Mouse (Mus musculus): ENCODE results near the gene Ap3b2.
"Not testable (repeated sequence)": the region's sequence is repeated elsewhere in the genome, so short reads cannot be mapped to it uniquely, and the experiment has no call there.

The Ap3b2 gene

GRCm38 (mm10) chr7:81493331-81494021 is at the start of gene Ap3b2:
Gene Ap3b2 (minus strand): TSS chr7:81493925.
- peak; percentile 73 for DNase-seq (ENCODE audit: low spot score)

DNA sequence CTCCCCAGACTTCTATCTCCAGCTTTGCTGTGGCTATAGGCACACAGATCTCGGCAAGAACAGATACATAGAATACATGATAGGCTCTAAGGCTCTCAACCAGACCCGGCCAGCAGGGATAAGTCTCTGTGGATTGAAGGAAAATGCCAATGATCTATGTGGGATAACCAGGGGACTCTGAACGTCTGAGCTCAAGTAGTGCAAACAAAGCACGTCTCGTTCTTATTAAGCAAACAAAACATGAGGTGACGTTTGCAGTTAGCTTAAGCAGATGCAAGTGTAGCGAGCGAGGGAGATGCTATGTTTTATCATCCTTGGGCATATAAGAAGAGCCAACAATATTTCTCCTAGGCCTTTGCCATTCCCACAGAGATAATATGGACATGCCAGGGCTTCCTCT is 49.2 kb upstream of the Ap3b2 start:
- no peak for DNase-seq (ENCODE audit: low spot score)

- peak; percentile 56 for DNase-seq (ENCODE audit: low spot score)
Observed at GRCm38 (mm10) chr7:81541924-81542524, 48.3 kb upstream of the Ap3b2 start.

GRCm38 (mm10) chr7:81540999-81541398 is 47.3 kb upstream of the Ap3b2 start:
- DNase-seq (ENCODE audit: low spot score) = no peak

DNA sequence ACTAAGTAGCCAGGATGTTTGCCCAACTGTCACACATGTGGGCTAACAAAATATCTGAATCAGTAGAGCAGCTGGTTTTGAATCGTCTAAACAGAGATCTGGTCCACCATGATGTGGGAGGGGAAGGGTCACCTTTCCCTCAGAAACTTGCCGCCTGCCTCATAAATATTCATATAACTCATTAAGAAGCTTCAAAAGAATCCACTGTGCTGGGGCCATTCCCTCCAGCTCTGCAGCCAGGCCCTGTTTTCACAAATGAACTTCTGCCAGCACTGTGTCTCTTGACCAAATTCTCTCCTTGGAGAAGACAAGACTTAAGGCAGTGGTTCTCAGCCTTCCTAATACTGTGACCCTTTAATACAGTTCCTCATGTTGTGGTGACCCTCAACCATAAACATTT is 45.8 kb upstream of the Ap3b2 start:
- no peak for DNase-seq (ENCODE audit: low spot score)

GRCm38 (mm10) chr7:81538070-81538675 is 44.4 kb upstream of the Ap3b2 start:
- no peak for DNase-seq (ENCODE audit: low spot score)

DNA sequence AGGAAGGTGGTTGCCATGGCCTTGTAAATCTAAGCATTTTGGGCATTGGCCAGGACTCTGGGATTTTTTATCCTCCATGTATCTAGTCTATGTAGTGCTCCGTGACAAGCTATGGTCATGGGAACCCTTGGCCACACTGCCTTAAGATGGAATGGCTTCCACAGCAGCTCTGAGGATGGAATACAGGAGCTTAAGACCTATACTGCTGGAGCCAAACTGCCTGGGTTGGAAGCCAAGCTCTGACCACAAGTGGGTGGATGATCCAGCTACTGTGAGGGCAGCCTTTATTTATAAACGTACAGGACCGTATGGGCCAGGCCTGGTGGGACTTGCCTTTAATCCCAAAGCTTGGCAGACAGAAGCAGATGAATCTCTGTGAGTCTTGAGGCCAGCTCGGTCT is 42.8 kb upstream of the Ap3b2 start:
- DNase-seq (ENCODE audit: low spot score) = no peak

- no peak for DNase-seq (ENCODE audit: low spot score)
Observed at GRCm38 (mm10) chr7:81531462-81531861, 37.7 kb upstream of the Ap3b2 start.

- no peak for DNase-seq (ENCODE audit: low spot score)
Observed at GRCm38 (mm10) chr7:81528918-81529317, 35.2 kb upstream of the Ap3b2 start.

DNA sequence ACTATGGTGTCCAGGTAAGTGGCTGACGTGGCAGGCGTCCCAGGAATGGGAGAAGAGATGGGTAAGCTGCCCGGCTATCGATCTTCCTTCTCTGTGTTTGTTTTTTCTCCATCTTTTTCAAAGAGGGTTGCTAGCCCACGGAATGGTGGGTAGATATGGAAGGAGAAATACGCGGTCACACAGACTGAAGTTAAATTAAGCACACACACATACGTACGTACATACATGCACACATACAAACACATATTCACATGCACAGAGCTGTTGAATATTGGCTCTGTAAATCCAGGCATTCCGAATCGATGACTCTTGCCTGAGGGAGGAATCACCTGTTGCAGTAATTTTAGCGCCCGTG is 29.9 kb upstream of the Ap3b2 start:
- no peak for DNase-seq (ENCODE audit: low spot score)

- DNase-seq (ENCODE audit: low spot score) = peak; percentile 87
Observed at GRCm38 (mm10) chr7:81523008-81523662, 29.4 kb upstream of the Ap3b2 start.

GRCm38 (mm10) chr7:81516154-81517030 is 22.7 kb upstream of the Ap3b2 start:
- DNase-seq (ENCODE audit: low spot score) = no peak

DNA sequence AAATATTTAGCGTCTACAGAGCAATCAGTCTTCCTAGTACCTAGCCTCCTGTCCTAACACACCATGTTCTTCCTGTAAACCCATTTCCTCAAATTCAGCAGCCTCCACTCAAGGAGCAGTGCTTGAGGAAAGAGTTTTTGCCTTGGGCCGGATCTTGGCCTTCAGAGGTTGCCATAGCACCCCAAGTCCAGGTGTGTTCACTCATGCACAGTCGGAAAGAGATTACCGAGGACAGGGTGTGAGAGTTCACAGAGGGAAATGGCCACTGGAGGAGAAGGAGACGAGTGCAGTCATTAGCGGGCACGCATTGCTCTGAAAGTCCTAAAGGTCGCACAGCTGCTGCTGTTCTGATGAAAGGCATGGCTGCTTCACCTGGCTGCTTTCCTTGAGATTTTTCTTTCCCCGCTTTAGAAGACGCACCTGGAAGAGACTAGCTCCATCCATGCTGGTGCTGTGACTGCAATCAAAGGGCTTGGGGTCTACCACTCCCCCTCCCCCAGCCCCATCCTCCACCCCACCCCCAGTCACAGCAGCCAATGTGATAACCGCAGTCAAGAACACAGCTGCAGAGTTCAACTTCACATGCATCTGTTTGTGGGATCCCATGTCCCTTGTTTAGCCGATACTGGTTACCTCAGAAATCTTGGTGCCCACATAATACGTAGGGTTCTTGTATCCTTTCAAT is 21.3 kb upstream of the Ap3b2 start:
- no peak for DNase-seq (ENCODE audit: low spot score)

DNA sequence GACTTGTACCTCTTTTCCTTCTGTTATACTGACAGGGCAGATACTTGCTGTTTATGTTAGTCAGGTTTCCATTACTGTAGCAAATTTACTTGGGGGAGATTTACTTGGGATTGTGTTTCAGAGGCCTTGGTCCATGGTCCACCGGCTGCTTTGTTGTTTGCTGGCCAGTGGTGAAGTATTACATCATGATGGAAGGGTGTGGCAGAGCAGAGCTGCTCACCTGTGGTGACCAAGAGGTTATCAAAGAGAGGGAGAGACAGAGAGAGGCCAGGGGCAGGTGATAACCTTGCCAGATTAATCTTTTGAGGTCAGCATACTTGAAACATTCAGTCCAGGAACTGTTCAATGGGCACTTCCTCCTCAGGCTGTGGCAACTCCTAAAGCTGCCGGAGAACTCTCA is 7.3 kb upstream of the Ap3b2 start:
- no peak for DNase-seq (ENCODE audit: low spot score)

DNA sequence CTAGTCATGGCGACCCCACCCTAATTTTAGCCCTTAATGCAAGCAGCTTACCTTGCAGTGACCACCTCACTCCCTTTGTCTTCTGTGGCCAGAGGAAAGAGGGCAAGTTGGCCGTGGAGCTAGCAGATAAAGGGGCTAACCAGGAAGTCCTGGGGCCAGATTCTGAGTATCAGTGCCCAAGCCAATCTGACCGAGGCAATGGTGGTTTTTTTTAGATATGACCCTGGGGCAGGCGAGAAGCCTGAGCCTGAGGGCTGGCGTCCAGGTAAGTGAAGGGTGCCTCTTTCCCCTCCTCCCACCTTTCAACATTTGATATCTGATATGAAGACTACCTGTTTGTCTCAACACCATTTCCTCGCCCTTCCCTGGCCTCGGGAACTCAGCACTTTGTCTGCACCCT is 4.5 kb upstream of the Ap3b2 start, which contains the start of gene BC048679:
Gene BC048679 (minus strand): TSS at position 101 of the 400 bp plus-strand sequence.
- no peak for DNase-seq (ENCODE audit: low spot score)

GRCm38 (mm10) chr7:81497171-81497570 is 3.4 kb upstream of the Ap3b2 start:
- DNase-seq (ENCODE audit: low spot score) = no peak

DNA sequence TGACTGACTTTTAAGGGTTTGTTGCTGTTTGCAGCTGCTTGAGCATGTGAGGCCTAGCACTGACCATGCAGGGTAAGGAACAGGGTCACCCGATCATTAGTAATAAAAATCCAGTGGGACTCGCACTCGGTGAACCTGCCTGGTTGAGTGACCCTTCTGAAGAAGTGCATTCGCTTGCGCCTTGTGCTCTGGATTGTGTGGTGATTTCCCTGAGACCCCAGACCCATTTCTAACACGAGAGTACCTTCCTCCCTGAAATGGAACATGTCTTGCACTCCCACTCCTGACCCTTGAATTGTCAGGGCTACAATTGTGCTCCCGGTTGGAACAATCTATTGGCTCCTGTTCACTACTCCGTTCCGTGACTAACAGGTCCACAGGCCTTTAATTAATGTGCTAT is 1.1 kb downstream of the Ap3b2 start:
- DNase-seq (ENCODE audit: low spot score) = no peak

DNA sequence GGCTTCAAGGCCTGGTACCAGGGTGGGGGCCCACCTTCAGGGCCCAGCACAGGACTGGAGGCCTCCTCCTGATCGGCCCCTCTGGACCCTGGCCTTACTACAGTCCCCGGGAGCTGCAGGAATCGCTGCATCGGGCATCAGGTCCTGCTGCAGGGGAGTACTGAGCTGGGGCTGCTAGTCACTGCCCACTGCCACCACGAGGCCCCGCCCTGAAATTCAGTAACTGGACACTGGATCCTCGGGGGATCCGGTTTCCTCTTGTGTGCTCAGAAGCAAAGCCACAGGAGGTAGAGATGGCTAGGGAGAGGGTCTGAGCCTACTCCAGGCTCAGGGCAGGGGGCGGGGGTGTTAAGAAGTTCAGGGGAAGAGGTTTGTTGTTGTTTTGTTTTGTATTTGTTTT is 4.1 kb downstream of the Ap3b2 start:
- DNase-seq (ENCODE audit: low spot score) = no peak

GRCm38 (mm10) chr7:81480800-81481199 is 12.9 kb downstream of the Ap3b2 start:
- DNase-seq (ENCODE audit: low spot score) = no peak

DNA sequence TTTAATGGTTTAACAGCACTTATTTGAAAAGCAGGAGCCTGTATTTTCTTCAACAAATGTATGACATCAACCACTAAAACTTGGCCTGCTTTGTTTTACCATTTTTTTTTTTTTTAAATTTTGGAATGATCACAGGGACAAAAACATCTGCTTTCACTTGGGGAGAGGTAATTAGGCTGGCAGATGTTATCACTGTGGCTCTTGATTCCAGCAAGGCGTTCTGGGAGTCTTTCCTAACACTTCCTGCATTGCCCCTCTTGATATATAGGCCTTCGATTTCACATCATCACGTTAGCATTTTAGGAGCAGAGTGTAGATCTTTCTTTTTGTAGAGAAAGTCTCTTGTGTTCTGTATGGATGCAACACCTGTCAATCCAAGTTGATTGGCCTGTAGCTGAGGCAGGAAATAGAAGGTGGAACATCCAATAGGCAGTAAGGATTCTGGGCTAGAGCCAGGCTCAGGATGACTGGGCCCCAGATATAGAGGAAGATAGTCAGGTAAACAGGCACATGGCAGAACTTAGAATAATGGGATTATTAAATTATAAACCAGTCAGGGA is 14.1 kb downstream of the Ap3b2 start:
- DNase-seq (ENCODE audit: low spot score) = no peak

DNA sequence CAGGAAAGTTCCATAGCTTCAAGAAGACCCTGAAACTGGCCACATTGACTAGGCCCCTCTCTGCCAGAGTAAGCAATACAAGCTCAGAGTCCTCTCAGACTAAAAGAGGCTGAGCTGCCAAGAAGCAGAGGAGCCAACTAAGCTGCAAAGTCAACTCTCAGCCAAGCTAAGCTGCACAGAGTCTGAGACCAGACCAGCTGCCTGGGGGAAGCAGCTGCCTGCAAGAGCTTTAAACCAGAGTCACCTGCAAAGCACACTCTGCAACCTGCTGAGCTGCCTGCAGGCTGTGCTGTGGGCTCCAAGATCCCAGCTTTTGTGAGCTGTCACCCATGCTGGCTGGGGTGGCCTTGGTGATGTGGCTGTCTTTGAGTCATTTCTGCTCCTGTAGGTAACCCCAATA is 15.5 kb downstream of the Ap3b2 start:
- DNase-seq (ENCODE audit: low spot score) = not testable (repeated sequence)

Data from ovary, postnatal 36 days (tissue).